Mouse (Mus musculus) MEL (cell line): ENCODE results near the gene Gm10197. TPM values are rescaled to one million over a fixed set of nuclear protein-coding genes. Genes with fewer than 3 reads are reported as not detected.
A peak's percentile ranks its signal among the peaks of the same experiment; 100 is the strongest.

ENCODE experiments used
- DNase-seq: peaks from one replicate; pipeline ENCODE4 v3.0.0; 2011; ENCODE audit warnings: low read depth, low spot score
- H3K27ac ChIP-seq: 2 replicates; pipeline ENCODE4 v1.5.1; 2012; ENCODE audit warnings: low read depth, mild to moderate bottlenecking, control low read depth, low read length, moderate library complexity; ENCODE audit not compliant: control insufficient read depth
- H3K27me3 ChIP-seq, 2 experiments: fragments of 150-350 bp in 1 of 2; sonication (generic) in 1 of 2; 2 replicates each; pipeline ENCODE4 v1.6.1; 2012; ENCODE audit warnings: low read length in 2 of 2, mild to moderate bottlenecking in 2 of 2, improper control_type of control experiment in 1 of 2, moderate library complexity in 1 of 2; ENCODE audit not compliant: insufficient read depth in 2 of 2, control insufficient read depth in 1 of 2
- H3K36me3 ChIP-seq, 2 experiments: 2 replicates each; pipeline ENCODE4 v1.6.1; 2012 to 2014; ENCODE audit warnings: low read length in 2 of 2, improper control_type of control experiment in 1 of 2, inconsistent platforms in 1 of 2, mild to moderate bottlenecking in 1 of 2; ENCODE audit not compliant: insufficient read depth in 2 of 2, control insufficient read depth in 1 of 2
- H3K4me1 ChIP-seq, 2 experiments: fragments of 150-350 bp in 1 of 2; sonication (generic) in 1 of 2; 2 replicates each; pipeline ENCODE4 v1.6.1; 2012; ENCODE audit warnings: low read length in 2 of 2, improper control_type of control experiment in 1 of 2, mild to moderate bottlenecking in 1 of 2; ENCODE audit not compliant: insufficient read depth in 2 of 2, control insufficient read depth in 1 of 2
- H3K4me3 ChIP-seq, 2 experiments: fragments of 150-350 bp in 1 of 2; sonication (generic) in 1 of 2; 2 replicates each; pipeline ENCODE4 v1.5.1; 2012; ENCODE audit warnings: low read depth in 2 of 2, low read length in 2 of 2, mild to moderate bottlenecking in 2 of 2, moderate library complexity in 2 of 2, control low read depth in 1 of 2, improper control_type of control experiment in 1 of 2; ENCODE audit not compliant: control insufficient read depth in 1 of 2, insufficient read depth in 1 of 2
- H3K79me2 ChIP-seq: 2 replicates; pipeline ENCODE4 v1.6.1; 2012; ENCODE audit warnings: mild to moderate bottlenecking, low read length, moderate library complexity; ENCODE audit not compliant: control insufficient read depth, poor library complexity, insufficient read depth
- H3K9ac ChIP-seq: 2 replicates; pipeline ENCODE4 v1.6.1; 2012; ENCODE audit warnings: low read depth, mild to moderate bottlenecking, control low read depth, low read length, moderate library complexity; ENCODE audit not compliant: control insufficient read depth, poor library complexity, severe bottlenecking
- H3K9me3 ChIP-seq: fragments of 150-350 bp; sonication (generic); replicated peaks from 2 replicates; pipeline ENCODE4 v1.6.1; 2012; ENCODE audit warnings: mild to moderate bottlenecking, low read length, improper control_type of control experiment, moderate library complexity; ENCODE audit not compliant: insufficient read depth
- BHLHE40 ChIP-seq: IDR thresholded peaks from 2 replicates; pipeline ENCODE4 v1.6.1; 2012; ENCODE audit warnings: low read depth, mild to moderate bottlenecking, inconsistent platforms, low read length, improper control_type of control experiment, borderline replicate concordance
- CHD1 ChIP-seq: IDR thresholded peaks from 2 replicates; pipeline ENCODE4 v1.6.1; 2012; ENCODE audit warnings: low read depth, mild to moderate bottlenecking, inconsistent platforms, low read length, improper control_type of control experiment
- CHD2 ChIP-seq: IDR thresholded peaks from 2 replicates; pipeline ENCODE4 v1.6.1; 2011; ENCODE audit warnings: low read length, improper control_type of control experiment
- CTCF ChIP-seq, 3 experiments: IDR thresholded peaks in 2 of 3; conservative IDR thresholded peaks in 1 of 3; 2 replicates each; pipeline ENCODE4 v1.5.1; 2011 to 2012; ENCODE audit warnings: low read length in 3 of 3, low read depth in 2 of 3, mild to moderate bottlenecking in 2 of 3, improper control_type of control experiment in 1 of 3, inconsistent platforms in 1 of 3, mixed read lengths in 1 of 3, moderate library complexity in 1 of 3; ENCODE audit not compliant: control insufficient read depth in 1 of 3, insufficient read depth in 1 of 3, poor library complexity in 1 of 3, severe bottlenecking in 1 of 3
- E2F4 ChIP-seq: IDR thresholded peaks from 2 replicates; pipeline ENCODE4 v1.6.1; 2011; ENCODE audit warnings: low read depth, low read length, improper control_type of control experiment, borderline replicate concordance
- ELF1 ChIP-seq: IDR thresholded peaks from 2 replicates; pipeline ENCODE4 v1.6.1; 2014; ENCODE audit warnings: low read depth, mild to moderate bottlenecking, inconsistent platforms, low read length, improper control_type of control experiment, moderate library complexity
- EP300 ChIP-seq, 2 experiments: IDR thresholded peaks; 2 replicates each; pipeline ENCODE4 v1.6.1; 2011; ENCODE audit warnings: improper control_type of control experiment in 2 of 2, low read length in 2 of 2, low read depth in 1 of 2, mild to moderate bottlenecking in 1 of 2
- ETS1 ChIP-seq: IDR thresholded peaks from 2 replicates; pipeline ENCODE4 v1.6.1; 2012; ENCODE audit warnings: low read depth, mild to moderate bottlenecking, inconsistent platforms, low read length, improper control_type of control experiment, moderate library complexity
- GABPA ChIP-seq: IDR thresholded peaks from 2 replicates; pipeline ENCODE4 v1.6.1; 2012; ENCODE audit warnings: low read depth, mild to moderate bottlenecking, inconsistent platforms, low read length, improper control_type of control experiment, moderate library complexity
- GATA1 ChIP-seq: IDR thresholded peaks from 2 replicates; pipeline ENCODE4 v1.6.1; 2011; ENCODE audit warnings: low read depth, low read length, improper control_type of control experiment
- HCFC1 ChIP-seq: IDR thresholded peaks from 2 replicates; pipeline ENCODE4 v1.6.1; 2012; ENCODE audit warnings: low read depth, mild to moderate bottlenecking, inconsistent platforms, low read length, improper control_type of control experiment, moderate library complexity
- JUND ChIP-seq: IDR thresholded peaks from 2 replicates; pipeline ENCODE4 v1.6.1; 2011; ENCODE audit warnings: low read depth, mild to moderate bottlenecking, improper control_type of control experiment, low read length
- KAT2A ChIP-seq: conservative IDR thresholded peaks from 2 replicates; pipeline ENCODE4 v1.6.1; 2012; ENCODE audit warnings: low read depth, low read length, improper control_type of control experiment, inconsistent platforms
- MAFK ChIP-seq: IDR thresholded peaks from 2 replicates; pipeline ENCODE4 v1.6.1; 2011; ENCODE audit warnings: low read depth, mild to moderate bottlenecking, low read length, improper control_type of control experiment, borderline replicate concordance
- MAX ChIP-seq: IDR thresholded peaks from 2 replicates; pipeline ENCODE4 v1.6.1; 2011; ENCODE audit warnings: low read length, improper control_type of control experiment
- MAZ ChIP-seq: IDR thresholded peaks from 2 replicates; pipeline ENCODE4 v1.6.1; 2012; ENCODE audit warnings: low read depth, mild to moderate bottlenecking, inconsistent platforms, low read length, improper control_type of control experiment
- MEF2A ChIP-seq: IDR thresholded peaks from 2 replicates; pipeline ENCODE4 v1.6.1; 2014; ENCODE audit warnings: low read depth, mild to moderate bottlenecking, inconsistent platforms, low read length, improper control_type of control experiment; ENCODE audit not compliant: poor library complexity, insufficient replicate concordance, severe bottlenecking; ENCODE audit errors: extremely low read depth
- MXI1 ChIP-seq: IDR thresholded peaks from 2 replicates; pipeline ENCODE4 v1.6.1; 2011; ENCODE audit warnings: mild to moderate bottlenecking, low read depth, low read length, improper control_type of control experiment
- MYC ChIP-seq: IDR thresholded peaks from 2 replicates; pipeline ENCODE4 v1.6.1; 2011; ENCODE audit warnings: low read depth, mild to moderate bottlenecking, low read length, improper control_type of control experiment, moderate library complexity
- NELFE ChIP-seq: IDR thresholded peaks from 2 replicates; pipeline ENCODE4 v1.6.1; 2011; ENCODE audit warnings: low read depth, low read length, improper control_type of control experiment
- NRF1 ChIP-seq: IDR thresholded peaks from 2 replicates; pipeline ENCODE4 v1.6.1; 2014; ENCODE audit warnings: low read depth, mild to moderate bottlenecking, inconsistent platforms, low read length, improper control_type of control experiment, moderate library complexity; ENCODE audit not compliant: poor library complexity, insufficient read depth, severe bottlenecking
- POLR2A ChIP-seq, 2 experiments: IDR thresholded peaks; 2 replicates each; pipeline ENCODE4 v1.6.1; 2011 to 2012; ENCODE audit warnings: low read length in 2 of 2, mild to moderate bottlenecking in 2 of 2, control low read depth in 1 of 2, improper control_type of control experiment in 1 of 2, low read depth in 1 of 2, moderate library complexity in 1 of 2; ENCODE audit not compliant: control insufficient read depth in 1 of 2, insufficient read depth in 1 of 2, poor library complexity in 1 of 2
- POLR2AphosphoS2 ChIP-seq: IDR thresholded peaks from 2 replicates; pipeline ENCODE4 v1.6.1; 2011; ENCODE audit warnings: low read length, improper control_type of control experiment
- POLR2AphosphoS5 ChIP-seq: IDR thresholded peaks from 2 replicates; pipeline ENCODE4 v1.6.1; 2012; ENCODE audit warnings: low read depth, borderline replicate concordance, mild to moderate bottlenecking, inconsistent platforms, low read length, moderate library complexity, mixed read lengths
- RAD21 ChIP-seq: IDR thresholded peaks from 2 replicates; pipeline ENCODE4 v1.6.1; 2011; ENCODE audit warnings: mild to moderate bottlenecking, low read depth, low read length, improper control_type of control experiment
- RCOR1 ChIP-seq: IDR thresholded peaks from 2 replicates; pipeline ENCODE4 v1.6.1; 2012; ENCODE audit warnings: low read depth, mild to moderate bottlenecking, inconsistent platforms, low read length, improper control_type of control experiment
- SMC3 ChIP-seq: IDR thresholded peaks from 2 replicates; pipeline ENCODE4 v1.6.1; 2011; ENCODE audit warnings: low read depth, low read length, improper control_type of control experiment
- TAL1 ChIP-seq: IDR thresholded peaks from 2 replicates; pipeline ENCODE4 v1.6.1; 2012; ENCODE audit warnings: mild to moderate bottlenecking, inconsistent platforms, low read length, moderate library complexity, mixed read lengths
- TBP ChIP-seq: IDR thresholded peaks from 2 replicates; pipeline ENCODE4 v1.8.0; 2011; ENCODE audit warnings: low read depth, low read length, improper control_type of control experiment
- TCF12 ChIP-seq: IDR thresholded peaks from 2 replicates; pipeline ENCODE4 v1.6.1; 2014; ENCODE audit warnings: low read depth, mild to moderate bottlenecking, inconsistent platforms, low read length, improper control_type of control experiment, moderate library complexity
- UBTF ChIP-seq: IDR thresholded peaks from 2 replicates; pipeline ENCODE4 v1.6.1; 2012; ENCODE audit warnings: low read depth, mild to moderate bottlenecking, inconsistent platforms, low read length, improper control_type of control experiment, moderate library complexity, borderline replicate concordance; ENCODE audit not compliant: insufficient read depth
- USF1 ChIP-seq: IDR thresholded peaks from 2 replicates; pipeline ENCODE4 v1.6.1; 2014; ENCODE audit warnings: low read depth, mild to moderate bottlenecking, inconsistent platforms, low read length, improper control_type of control experiment, moderate library complexity
- USF2 ChIP-seq, 2 experiments: IDR thresholded peaks; 2 replicates each; pipeline ENCODE4 v1.6.1; 2011 to 2012; ENCODE audit warnings: improper control_type of control experiment in 2 of 2, low read length in 2 of 2, borderline replicate concordance in 1 of 2, inconsistent platforms in 1 of 2, low read depth in 1 of 2, mild to moderate bottlenecking in 1 of 2; ENCODE audit not compliant: insufficient read depth in 1 of 2
- ZC3H11A ChIP-seq: IDR thresholded peaks from 2 replicates; pipeline ENCODE4 v1.6.1; 2012; ENCODE audit warnings: low read depth, mild to moderate bottlenecking, inconsistent platforms, low read length, improper control_type of control experiment
- ZKSCAN1 ChIP-seq: IDR thresholded peaks from 2 replicates; pipeline ENCODE4 v1.6.1; 2012; ENCODE audit warnings: low read depth, mild to moderate bottlenecking, inconsistent platforms, low read length, improper control_type of control experiment, moderate library complexity
- ZMIZ1 ChIP-seq: IDR thresholded peaks from 2 replicates; pipeline ENCODE4 v1.6.1; 2012; ENCODE audit warnings: low read depth, mild to moderate bottlenecking, inconsistent platforms, low read length, improper control_type of control experiment, moderate library complexity
- ZNF384 ChIP-seq: IDR thresholded peaks from 2 replicates; pipeline ENCODE4 v1.6.1; 2012; ENCODE audit warnings: low read depth, mild to moderate bottlenecking, inconsistent platforms, low read length, improper control_type of control experiment
- polyA plus RNA-seq, 2 experiments: library from polyadenylated mRNA; stranded (reverse) in 1 of 2; unstranded in 1 of 2; fragments of >175 nt in 1 of 2; fragments of >200 nt in 1 of 2; gene quantifications; 2 replicates each; pipeline versions ENCODE4 v1.2.1 to v1.2.4; 2012; ENCODE audit warnings: low replicate concordance in 2 of 2, low read depth in 1 of 2; ENCODE audit not compliant: insufficient read length in 2 of 2, insufficient read depth in 1 of 2, missing spikeins in 1 of 2
- total RNA-seq: library from RNA; depleted of rRNA; stranded (reverse); fragments of 300-350 nt; gene quantifications from 2 replicates; pipeline ENCODE4 v1.2.3, GENCODE M21; 2012

The Gm10197 gene
- total and polyA plus RNA-seq, 3 experiments, result 5.4 to 53.0 TPM; not detected in 1

DNA sequence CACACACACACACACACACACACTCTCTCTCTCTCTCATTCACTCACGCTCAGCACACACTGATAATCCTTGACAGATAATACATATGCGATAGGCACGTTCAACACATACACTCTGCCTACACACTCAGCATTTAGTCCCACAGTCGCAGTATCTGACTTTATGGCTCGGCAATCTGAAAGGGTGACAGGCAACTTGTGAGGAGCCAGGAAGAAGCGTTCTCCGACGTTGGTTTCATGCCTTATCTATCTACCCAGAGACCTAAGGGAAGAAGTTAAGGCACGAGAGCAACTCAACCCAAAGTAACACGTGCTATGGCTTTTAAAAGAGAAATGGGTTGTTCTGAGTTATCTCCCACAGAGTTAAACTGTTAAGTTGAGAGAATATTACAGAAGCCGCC lies 43.1 kb upstream of the Gm10197 start:
- DNase-seq, result peak; percentile 98
- peaks cover 0 to 26% of the 10 kb centered on the region in 2 experiments; a peak in 2 of 4 replicates for H3K36me3 ChIP-seq
- no peaks in the 10 kb centered on the region for H3K79me2 ChIP-seq
- H3K4me1 ChIP-seq, result peaks cover 4 to 33% of the 10 kb centered on the region in 2 experiments
- no peaks in the 10 kb centered on the region for H3K27me3 ChIP-seq
- H3K9me3 ChIP-seq, result no peaks in the 10 kb centered on the region
- peak overlapping the region; percentile 24 to 39 for H3K4me3 ChIP-seq
- H3K27ac ChIP-seq, result peak overlapping the region; percentile 90
- H3K9ac ChIP-seq, result peak overlapping the region; percentile 49
- TF ChIP-seq CTCF (IDR thresholded peaks at IDR 0.05 in 2 of 3, conservative IDR thresholded peaks at IDR 0.05 in 1 of 3; ENCODE audit: control insufficient read depth in 1 of 3, insufficient read depth in 1 of 3, low read depth in 2 of 3, low read length in 3 of 3, poor library complexity in 1 of 3, severe bottlenecking in 1 of 3) (no peak), TAL1 (peak; percentile 78), ETS1 (peak; percentile 93), POLR2A (IDR thresholded peaks at IDR 0.05; ENCODE audit: control insufficient read depth in 1 of 2, insufficient read depth in 1 of 2, low read depth in 1 of 2, low read length in 2 of 2, poor library complexity in 1 of 2) (peak in 1 of 2 experiments; percentile 73; a peak in 2 of 4 replicates), MAFK (no peak), E2F4 (no peak), ELF1 (peak; percentile 66), POLR2AphosphoS2 (0 out of 2 replicates have a peak, but pooled peaks have one; percentile 30), NELFE (0 out of 2 replicates have a peak, but pooled peaks have one; percentile 13), GATA1 (peak; percentile 94), ZC3H11A (no peak), ZNF384 (no peak), USF2 (IDR thresholded peaks at IDR 0.05; ENCODE audit: borderline replicate concordance in 1 of 2, insufficient read depth in 1 of 2, low read depth in 1 of 2, low read length in 2 of 2) (no peak), TCF12 (peak; percentile 81), CHD1 (no peak), USF1 (peak; percentile 61), ZMIZ1 (peak; percentile 88), POLR2AphosphoS5 (peak; percentile 88; the same call in 1 of the 2 replicates), MAX (peak; percentile 99), MEF2A (peak; percentile 22; the same call in 1 of the 2 replicates), JUND (no peak), RCOR1 (peak; percentile 85), MAZ (0 out of 2 replicates have a peak, but pooled peaks have one; percentile 40), MXI1 (peak; percentile 98), TBP (peak; percentile 86), UBTF (no peak), RAD21 (no peak), HCFC1 (peak; percentile 29; the same call in 1 of the 2 replicates), NRF1 (no peak), EP300 (IDR thresholded peaks at IDR 0.05; ENCODE audit: low read depth in 1 of 2, low read length in 2 of 2) (peak; percentile 69 to 92), KAT2A (no peak), ZKSCAN1 (no peak), MYC (peak; percentile 100), BHLHE40 (peak; percentile 99), SMC3 (no peak), GABPA (no peak), CHD2 (no peak)
